Mouse (Mus musculus) myocyte (in vitro differentiated cells): ENCODE measurements around the gene Stxbp1. TPM values are rescaled to one million over a fixed set of nuclear protein-coding genes. Genes with fewer than 3 reads are reported as not detected.

Source experiments
- H3K27me3 ChIP-seq: one replicate; pipeline ENCODE4 v1.6.1; 2011; ENCODE audit not compliant: control insufficient read depth, insufficient read depth, insufficient read length
- H3K36me3 ChIP-seq: one replicate; pipeline ENCODE4 v1.6.1; 2011; ENCODE audit not compliant: control insufficient read depth, insufficient read depth
- H3K4me2 ChIP-seq: one replicate; pipeline ENCODE4 v1.6.1; 2011; ENCODE audit warnings: low read depth, control low read depth
- H3K4me3 ChIP-seq: one replicate; pipeline ENCODE4 v1.5.1; 2011; ENCODE audit warnings: mild to moderate bottlenecking, control low read depth, moderate library complexity
- H3K79me2 ChIP-seq: one replicate; pipeline ENCODE4 v1.6.1; 2011; ENCODE audit not compliant: control insufficient read depth, insufficient read depth
- H3ac ChIP-seq: one replicate; pipeline ENCODE4 v1.6.1; 2011; ENCODE audit not compliant: control insufficient read depth, insufficient read length
- CEBPB ChIP-seq: IDR thresholded peaks from 2 replicates; pipeline ENCODE4 v1.6.1; 2011; ENCODE audit warnings: mild to moderate bottlenecking, moderate library complexity; ENCODE audit not compliant: poor library complexity, insufficient read depth, severe bottlenecking
- E2F4 ChIP-seq: IDR thresholded peaks from one replicate; pipeline ENCODE4 v1.6.1; 2011; ENCODE audit warnings: mild to moderate bottlenecking, control low read depth, moderate library complexity; ENCODE audit not compliant: insufficient read depth
- MAX ChIP-seq: IDR thresholded peaks from one replicate; pipeline ENCODE4 v1.6.1; 2011; ENCODE audit warnings: low read depth, mild to moderate bottlenecking, control low read depth
- MYOD1 ChIP-seq, 3 experiments: IDR thresholded peaks; one replicate each; pipeline ENCODE4 v1.6.1; 2011; ENCODE audit warnings: control low read depth in 2 of 3, low read depth in 2 of 3, mild to moderate bottlenecking in 2 of 3, moderate library complexity in 1 of 3; ENCODE audit not compliant: insufficient read length in 2 of 3, control insufficient read depth in 1 of 3
- MYOG ChIP-seq, 3 experiments: IDR thresholded peaks; one replicate each; pipeline ENCODE4 v1.6.1; 2011; ENCODE audit warnings: control low read depth in 2 of 3, low read depth in 2 of 3, mild to moderate bottlenecking in 2 of 3; ENCODE audit not compliant: insufficient read length in 2 of 3, control insufficient read depth in 1 of 3, insufficient read depth in 1 of 3
- POLR2A ChIP-seq: IDR thresholded peaks from one replicate; pipeline ENCODE4 v1.6.1; 2011; ENCODE audit warnings: low read depth, mild to moderate bottlenecking, control low read depth, moderate library complexity; ENCODE audit not compliant: insufficient read length
- POLR2AphosphoS2 ChIP-seq: IDR thresholded peaks from one replicate; pipeline ENCODE4 v1.6.1; 2011; ENCODE audit warnings: low read depth, control low read depth; ENCODE audit not compliant: insufficient read length
- REST ChIP-seq: IDR thresholded peaks from one replicate; pipeline ENCODE4 v1.6.1; 2011; ENCODE audit warnings: mild to moderate bottlenecking, control low read depth, moderate library complexity; ENCODE audit not compliant: insufficient read depth, insufficient read length
- SRF ChIP-seq: IDR thresholded peaks from one replicate; pipeline ENCODE4 v1.6.1; 2011; ENCODE audit warnings: low read depth; ENCODE audit not compliant: control insufficient read depth, insufficient read length
- TCF12 ChIP-seq: IDR thresholded peaks from one replicate; pipeline ENCODE4 v1.6.1; 2011; ENCODE audit warnings: mild to moderate bottlenecking, control low read depth; ENCODE audit not compliant: poor library complexity, insufficient read depth, severe bottlenecking
- TCF3 ChIP-seq: IDR thresholded peaks from one replicate; pipeline ENCODE4 v1.6.1; 2011; ENCODE audit warnings: low read depth, control low read depth; ENCODE audit not compliant: insufficient read length
- USF1 ChIP-seq: IDR thresholded peaks from one replicate; pipeline ENCODE4 v1.6.1; 2011; ENCODE audit warnings: low read depth, mild to moderate bottlenecking, control low read depth, moderate library complexity
- polyA plus RNA-seq: library from polyadenylated mRNA; unstranded; fragments of >200 nt; fragmentation: generic; extraction: Trizol; gene quantifications from one replicate; pipeline ENCODE4 v1.2.1, GENCODE M21; 2012; ENCODE audit warnings: missing spikeins

Stxbp1 gene
- polyA plus RNA-seq, 1 experiment: 32.2 TPM

GRCm38 (mm10) chr2:32874951-32875674 lies 28.1 kb upstream of the Stxbp1 start:
- Histone ChIP-seq H3K79me2 (peaks cover 51% of the 10 kb centered on the region), H3ac (peak overlapping the region; percentile 95), H3K27me3 (no peaks in the 10 kb centered on the region), H3K4me2 (peak overlapping the region; percentile 88), H3K4me3 (peak overlapping the region; percentile 96), H3K36me3 (no peaks in the 10 kb centered on the region)
- peak; percentile 22 for TF ChIP-seq POLR2A
- TF ChIP-seq SRF: no peak
- TF ChIP-seq MYOD1 (IDR thresholded peaks at IDR 0.05; ENCODE audit: control insufficient read depth in 1 of 3, insufficient read length in 2 of 3, low read depth in 2 of 3): peak in 1 of 3 experiments; percentile 12

DNA sequence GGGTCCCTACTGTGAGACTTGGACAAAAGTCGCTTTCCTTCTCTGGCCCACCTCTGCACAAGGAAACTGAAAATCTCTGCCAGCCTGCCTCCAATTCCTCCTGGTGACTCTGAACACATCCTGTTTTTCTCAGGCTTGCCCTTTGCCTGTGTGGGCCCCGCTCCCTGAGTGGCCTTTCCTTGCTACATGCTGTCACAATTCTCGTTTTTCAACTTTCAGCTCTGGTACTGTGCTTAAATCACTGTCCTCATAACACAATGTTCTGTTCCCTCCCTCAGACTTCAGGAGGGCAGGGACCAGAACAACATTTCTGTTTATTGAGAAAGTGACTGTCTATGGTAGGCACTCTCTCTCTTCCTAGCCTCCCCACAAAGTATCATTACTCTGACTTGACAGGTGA lies 27.0 kb upstream of the Stxbp1 start:
- Histone ChIP-seq H3K27me3 (no peaks in the 10 kb centered on the region), H3K36me3 (no peaks in the 10 kb centered on the region), H3K4me3 (no peak overlapping the region), H3K79me2 (peaks cover 41% of the 10 kb centered on the region), H3K4me2 (peak overlapping the region; percentile 88), H3ac (no peak overlapping the region)
- TF ChIP-seq MYOG (IDR thresholded peaks at IDR 0.05; ENCODE audit: control insufficient read depth in 1 of 3, insufficient read depth in 1 of 3, insufficient read length in 2 of 3, low read depth in 2 of 3) (no peak), USF1 (no peak), POLR2AphosphoS2 (no peak), MYOD1 (IDR thresholded peaks at IDR 0.05; ENCODE audit: control insufficient read depth in 1 of 3, insufficient read length in 2 of 3, low read depth in 2 of 3) (no peak), MAX (no peak), TCF3 (no peak), E2F4 (no peak), POLR2A (no peak), SRF (no peak), REST (no peak), TCF12 (no peak), CEBPB (no peak)

DNA sequence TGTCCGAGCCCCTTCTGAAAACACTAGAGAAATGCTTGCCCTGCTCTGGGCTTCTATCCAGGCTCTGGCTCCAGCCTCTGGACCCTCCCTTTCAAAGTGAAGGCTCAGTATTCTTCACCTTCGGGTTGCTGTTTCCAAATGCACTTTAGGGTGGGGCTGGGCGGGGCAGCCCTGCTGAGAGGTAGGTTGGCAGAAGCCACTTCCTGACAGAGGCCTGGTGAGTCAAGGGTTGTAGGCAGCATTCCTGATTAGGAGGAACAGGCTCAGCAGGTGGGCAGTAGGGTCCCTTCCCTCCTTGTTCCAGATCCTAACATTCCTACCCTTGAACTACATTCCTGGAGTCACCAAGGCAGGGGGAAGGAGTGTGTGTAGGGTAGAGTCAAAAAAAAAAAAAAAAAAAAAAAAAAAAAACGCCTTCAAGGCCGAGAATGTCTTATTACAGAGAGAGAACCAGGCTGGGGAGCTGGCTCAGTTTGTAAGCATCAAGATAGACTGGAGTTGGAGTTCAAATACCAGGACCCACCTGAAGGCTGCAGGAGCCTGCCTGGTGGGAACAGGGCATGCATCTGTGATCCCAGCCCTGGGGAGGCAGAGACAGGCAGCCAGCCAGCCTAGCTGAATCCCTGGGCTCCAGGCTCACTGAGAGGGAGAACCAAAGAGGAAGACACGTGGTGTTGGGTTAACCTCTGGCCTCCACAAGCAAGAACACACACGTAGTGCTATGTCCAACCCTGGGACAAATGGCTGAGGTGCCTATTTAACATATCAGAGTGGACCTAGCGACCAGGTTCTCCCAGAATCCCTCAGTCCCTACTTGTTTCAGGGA lies 23.4 kb upstream of the Stxbp1 start:
- no peaks in the 10 kb centered on the region for H3K27me3 ChIP-seq
- peak in 1 of 3 experiments; percentile 54 for TF ChIP-seq MYOG (IDR thresholded peaks at IDR 0.05; ENCODE audit: control insufficient read depth in 1 of 3, insufficient read depth in 1 of 3, insufficient read length in 2 of 3, low read depth in 2 of 3)
- TF ChIP-seq MYOD1 (IDR thresholded peaks at IDR 0.05; ENCODE audit: control insufficient read depth in 1 of 3, insufficient read length in 2 of 3, low read depth in 2 of 3): peak in 1 of 3 experiments; percentile 75
- no peak for TF ChIP-seq SRF
- H3K79me2 ChIP-seq: peaks cover 12% of the 10 kb centered on the region
- peak overlapping the region; percentile 54 for H3K4me2 ChIP-seq
- H3K36me3 ChIP-seq: no peaks in the 10 kb centered on the region
- no peak overlapping the region for H3K4me3 ChIP-seq
- no peak overlapping the region for H3ac ChIP-seq

DNA sequence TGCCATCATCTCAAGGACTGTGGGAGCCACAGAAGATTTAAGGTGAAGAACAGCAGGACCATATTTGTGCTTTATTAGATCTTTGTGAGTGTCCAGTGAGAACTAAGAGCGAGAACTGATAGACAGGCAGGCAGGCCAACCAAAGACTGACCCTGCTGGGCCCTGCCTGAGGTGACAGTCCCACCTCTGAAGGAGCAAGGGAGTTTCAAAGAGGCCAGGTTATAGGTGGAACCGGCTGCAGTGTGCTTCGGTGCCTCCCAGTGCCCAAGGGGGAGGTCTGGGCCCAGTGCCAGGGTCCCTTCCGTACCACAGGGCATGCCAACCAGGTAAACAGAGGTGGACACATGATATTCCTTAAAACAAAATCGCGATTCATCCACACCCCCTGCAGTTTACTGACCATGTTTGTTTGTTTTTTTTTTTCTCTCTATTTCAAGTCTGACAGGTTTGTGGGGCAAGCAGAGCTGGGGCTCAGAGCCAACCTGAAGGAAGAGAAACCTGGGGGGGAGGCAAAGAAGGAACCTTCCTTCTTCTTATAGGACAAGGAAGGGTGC lies 22.8 kb upstream of the Stxbp1 start:
- Histone ChIP-seq H3K4me3 (no peak overlapping the region), H3K27me3 (no peaks in the 10 kb centered on the region), H3K36me3 (no peaks in the 10 kb centered on the region), H3K4me2 (peak overlapping the region; percentile 54), H3K79me2 (peaks cover 8% of the 10 kb centered on the region), H3ac (no peak overlapping the region)
- no peak for TF ChIP-seq REST
- no peak for TF ChIP-seq CEBPB
- no peak for TF ChIP-seq USF1
- no peak for TF ChIP-seq MAX
- no peak for TF ChIP-seq POLR2A
- no peak for TF ChIP-seq SRF
- TF ChIP-seq TCF3: no peak
- TF ChIP-seq MYOD1 (IDR thresholded peaks at IDR 0.05; ENCODE audit: control insufficient read depth in 1 of 3, insufficient read length in 2 of 3, low read depth in 2 of 3): no peak
- no peak for TF ChIP-seq MYOG (IDR thresholded peaks at IDR 0.05; ENCODE audit: control insufficient read depth in 1 of 3, insufficient read depth in 1 of 3, insufficient read length in 2 of 3, low read depth in 2 of 3)
- no peak for TF ChIP-seq E2F4
- no peak for TF ChIP-seq TCF12
- no peak for TF ChIP-seq POLR2AphosphoS2

- Histone ChIP-seq H3K27me3 (no peaks in the 10 kb centered on the region), H3K4me3 (no peak overlapping the region), H3K79me2 (no peaks in the 10 kb centered on the region), H3K4me2 (peak overlapping the region; percentile 65), H3ac (no peak overlapping the region), H3K36me3 (no peaks in the 10 kb centered on the region)
- TF ChIP-seq MYOG (IDR thresholded peaks at IDR 0.05; ENCODE audit: control insufficient read depth in 1 of 3, insufficient read depth in 1 of 3, insufficient read length in 2 of 3, low read depth in 2 of 3) (peak; percentile 71 to 99 (median 96)), MAX (no peak), SRF (no peak), POLR2A (peak; percentile 46), TCF12 (peak; percentile 69), CEBPB (no peak), POLR2AphosphoS2 (peak; percentile 26), USF1 (no peak), REST (no peak), MYOD1 (IDR thresholded peaks at IDR 0.05; ENCODE audit: control insufficient read depth in 1 of 3, insufficient read length in 2 of 3, low read depth in 2 of 3) (peak; percentile 30 to 99 (median 95)), TCF3 (peak; percentile 82), E2F4 (no peak)
These were observed 20.3 kb upstream of the Stxbp1 start for GRCm38 (mm10) chr2:32867354-32867753.
